Mouse (Mus musculus) naive thymus-derived CD4-positive, alpha-beta T cell, adult 5 months (primary cell): Measurements from ENCODE around the gene Spef2. TPM values are rescaled to one million over a fixed set of nuclear protein-coding genes. Genes with fewer than 3 reads are reported as not detected.

ENCODE experiments used
- polyA plus RNA-seq: library from polyadenylated mRNA; unstranded; fragments of 100-300 nt; shearing (Covaris generic); gene quantifications from one replicate; pipeline ENCODE4 v1.2.1, GENCODE M21; 2017

The Spef2 gene
- polyA plus RNA-seq = 2.3 TPM

GRCm38 (mm10) chr15:9748359-9749102, at the start of gene Spef2:
Spef2 (minus strand) TSS chr15:9748868.

DNA sequence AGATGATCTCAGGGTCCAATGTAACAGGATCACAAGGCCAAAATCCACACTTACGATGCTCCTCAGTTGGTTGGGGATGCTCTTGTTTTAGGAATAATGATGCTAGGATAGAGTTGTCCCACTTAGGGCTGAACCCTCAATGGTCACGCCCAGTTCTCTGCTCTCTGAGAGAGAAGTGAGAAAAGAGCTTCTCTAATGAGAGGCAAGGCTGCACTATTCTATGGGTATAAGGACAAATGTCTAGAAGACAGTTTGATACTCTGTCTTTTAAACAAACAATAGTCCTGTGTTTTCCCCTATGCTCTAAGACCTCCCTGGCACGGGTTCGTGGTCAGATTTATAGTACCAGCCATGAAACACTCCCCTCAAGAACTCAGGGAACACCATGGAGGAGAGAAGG, 218.6 kb downstream of the Spef2 start, which contains the start of gene Il7r:
Gene Il7r, minus strand, starts transcription at position 101 of the 400 bp plus-strand sequence.

Other genes starting within 250 kb of the Spef2 start
- gene Il7r, start 218.7 kb downstream of the Spef2 start, polyA plus RNA-seq = 495 TPM